Mouse (Mus musculus): ENCODE measurements at regions not wholly inside any gene's neighbourhood (a gene's known extent, or its start where the extent isn't known, plus 50 kb on each side); places are given as distances from the start of the nearest gene placed in this dataset.

GRCm38 (mm10) chr12:49921608-49922007 lies 536.6 kb downstream of the Gm43517 start:
- TF ChIP-seq CTCF (IDR thresholded peaks at IDR 0.05; ENCODE audit: borderline replicate concordance, insufficient read depth, low read length) (no peak), POLR2A (IDR thresholded peaks at IDR 0.05; ENCODE audit: low read depth, low read length) (no peak)
